11 mouse cellular contexts compared by ENCODE assay signal in the genomic region with DNA sequence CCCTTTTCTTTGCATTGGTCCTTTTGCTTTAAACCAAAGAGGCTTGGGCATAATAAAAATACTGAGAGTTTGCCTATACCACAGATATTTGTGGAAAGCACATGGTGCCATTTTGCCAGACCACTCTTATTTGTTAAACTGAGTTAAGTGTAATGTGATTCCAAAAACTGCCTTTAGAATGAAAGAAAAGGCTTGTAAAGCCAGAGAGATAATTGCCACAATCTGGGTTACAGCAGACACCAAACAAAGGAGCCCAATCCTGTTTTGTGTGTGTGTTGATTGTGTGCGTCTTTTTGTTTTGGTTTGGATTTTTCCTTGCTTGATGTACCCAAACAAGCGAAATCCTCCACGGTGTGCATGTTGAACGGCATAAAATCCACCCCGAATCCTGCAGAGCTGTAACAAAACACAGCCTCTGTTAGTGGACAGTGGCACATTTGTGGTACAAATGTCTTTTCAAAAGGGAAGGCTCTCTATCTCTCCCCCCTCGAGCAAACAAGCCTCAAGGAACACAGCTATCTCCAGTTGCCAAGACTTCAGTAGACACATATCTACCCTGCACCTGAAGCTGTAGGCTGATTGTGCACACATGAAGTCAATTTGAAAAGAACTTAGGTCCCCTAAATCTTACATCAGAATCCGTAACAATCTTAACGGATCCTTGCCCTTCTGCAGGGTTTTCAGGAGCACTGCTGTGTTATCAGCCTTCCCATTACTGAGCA.
DNase-seq lines count a peak whose midpoint lies in the region; ATAC-seq lines count a peak whose summit lies in the region.
"Had no signal": no experiment of that assay in that cellular context is flagged by ENCODE, and none has a peak within 500 bp of the region (broad histone marks: within the 10 kb centered on the region; RNA-seq: fewer than 3 reads in every experiment).

No protein-coding gene starts in this region.

- no peak overlapping the region for H3K4me3 ChIP-seq in forebrain, embryonic 15.5 days
- H3K4me3 ChIP-seq in limb, embryonic 15.5 days = no peak overlapping the region
- H3K4me3 ChIP-seq: liver, embryonic 13.5 days had no signal

- peak; percentile 31 to 67 for DNase-seq in cerebellum, postnatal 14 days
- no peak for DNase-seq in cerebellum, adult 9-11 months
- DNase-seq in cerebellum, postnatal 25 days = peak; percentile 32 to 61
- no peak for DNase-seq in kidney, postnatal 10 days
- DNase-seq in thymus, postnatal 36 days = no peak
- no peak for DNase-seq in thymus, adult 18-20 months
- DNase-seq: adrenal gland, postnatal 14 days; B cell, adult 2 months; liver, embryonic 13.5 days had no signal

- H3K9me3 ChIP-seq in forebrain, embryonic 15.5 days = no peaks in the 10 kb centered on the region
- H3K9me3 ChIP-seq in limb, embryonic 15.5 days = no peaks in the 10 kb centered on the region
- H3K9me3 ChIP-seq: liver, embryonic 13.5 days had no signal

- H3K4me2 ChIP-seq in forebrain, embryonic 15.5 days (replicated peaks) = 0 out of 2 replicates have a peak overlapping the region, but pooled peaks have one; percentile 8
- 0 out of 2 replicates have a peak overlapping the region, but pooled peaks have one; percentile 13 for H3K4me2 ChIP-seq in limb, embryonic 15.5 days
- H3K4me2 ChIP-seq: liver, embryonic 13.5 days had no signal

- 16% methylated on average over 8 of the region's 8 CpGs for WGBS in forebrain, embryonic 15.5 days
- 43% methylated on average over 8 of the region's 8 CpGs for WGBS in limb, embryonic 15.5 days

- peaks cover 28% of the 10 kb centered on the region for H3K4me1 ChIP-seq in forebrain, embryonic 15.5 days
- H3K4me1 ChIP-seq in limb, embryonic 15.5 days = peaks cover 13% of the 10 kb centered on the region
- H3K4me1 ChIP-seq: liver, embryonic 13.5 days had no signal

- peak overlapping the region; percentile 19; the same call in 1 of the 2 replicates for H3K9ac ChIP-seq in forebrain, embryonic 15.5 days (replicated peaks)
- no peak overlapping the region for H3K9ac ChIP-seq in limb, embryonic 15.5 days
- H3K9ac ChIP-seq: liver, embryonic 13.5 days had no signal

- ATAC-seq in forebrain, embryonic 15.5 days (replicated peaks) = peak; percentile 24; the same call in 1 of the 2 replicates
- no peak for ATAC-seq in limb, embryonic 15.5 days (ENCODE audit: insufficient number of reproducible peaks, low FRiP score, low TSS enrichment, low read depth)

- H3K36me3 ChIP-seq in forebrain, embryonic 15.5 days = no peaks in the 10 kb centered on the region
- no peaks in the 10 kb centered on the region for H3K36me3 ChIP-seq in limb, embryonic 15.5 days
- H3K36me3 ChIP-seq: liver, embryonic 13.5 days had no signal

- peak overlapping the region; percentile 77 for H3K27ac ChIP-seq in forebrain, embryonic 15.5 days (replicated peaks)
- H3K27ac ChIP-seq in limb, embryonic 15.5 days = peak overlapping the region; percentile 67
- H3K27ac ChIP-seq: liver, embryonic 13.5 days had no signal

- H3K27me3 ChIP-seq in forebrain, embryonic 15.5 days = no peaks in the 10 kb centered on the region
- no peaks in the 10 kb centered on the region for H3K27me3 ChIP-seq in limb, embryonic 15.5 days
- H3K27me3 ChIP-seq: liver, embryonic 13.5 days had no signal

Comparison
In these comparisons a context has a peak if more than half of its experiments do, and no peak if none do; other contexts are left out.
1. DNase-seq: peak in cerebellum, postnatal 14 days (2 of 2) and cerebellum, postnatal 25 days (2 of 2); none in cerebellum, adult 9-11 months (single experiment), kidney, postnatal 10 days (single experiment), thymus, postnatal 36 days (0 of 2) and thymus, adult 18-20 months (0 of 2).